Mouse (Mus musculus): ENCODE data around the gene Vps33a. TPM values are rescaled to one million over a fixed set of nuclear protein-coding genes. Genes with fewer than 3 reads are reported as not detected.
"Not testable (repeated sequence)": the region's sequence is repeated elsewhere in the genome, so short reads cannot be mapped to it uniquely, and the experiment has no call there.

Gene Vps33a
- total and polyA plus RNA-seq, 3 experiments: 11.5 to 37.9 (median 28.1) TPM

GRCm38 (mm10) chr5:123523692-123524392 lies 49.0 kb downstream of the Vps33a start, which contains the start of gene Diablo:
TSS of gene Diablo (minus strand) at chr5:123524176.
- peaks cover 29% of the 10 kb centered on the region for H3K4me1 ChIP-seq (ENCODE audit: insufficient read depth, low read depth, low read length)
- ATAC-seq (ENCODE audit: extremely low read depth, insufficient number of reproducible peaks, low FRiP score, poor library complexity, severe bottlenecking): peak; percentile 96
- TF ChIP-seq GATA1 (IDR thresholded peaks at IDR 0.05; ENCODE audit: borderline replicate concordance, low read length) (no peak), CTCF (IDR thresholded peaks at IDR 0.05; ENCODE audit: low read depth, low read length) (no peak), TAL1 (conservative IDR thresholded peaks at IDR 0.05; ENCODE audit: low read depth, low read length) (no peak), POLR2AphosphoS5 (IDR thresholded peaks at IDR 0.05; ENCODE audit: insufficient replicate concordance, low read depth, low read length) (no peak), GATA2 (IDR thresholded peaks at IDR 0.05; ENCODE audit: borderline replicate concordance, low read depth, low read length) (no peak)
- no peaks in the 10 kb centered on the region for H3K27me3 ChIP-seq (ENCODE audit: insufficient read depth, low read length)
- H3K36me3 ChIP-seq (replicated peaks): peaks cover 83% of the 10 kb centered on the region
- peak within 1 kb of the TSS; percentile 88 for H3K4me3 ChIP-seq (ENCODE audit: low read depth, low read length)
- DNase-seq (ENCODE audit: low spot score): peak; percentile 97
- no peaks in the 10 kb centered on the region for H3K9me3 ChIP-seq (replicated peaks)

- no peak for ATAC-seq (ENCODE audit: extremely low read depth, insufficient number of reproducible peaks, low FRiP score, poor library complexity, severe bottlenecking)
- TF ChIP-seq GATA1 (IDR thresholded peaks at IDR 0.05; ENCODE audit: borderline replicate concordance, low read length): no peak
- TF ChIP-seq CTCF (IDR thresholded peaks at IDR 0.05; ENCODE audit: low read depth, low read length): no peak
- no peak for TF ChIP-seq POLR2AphosphoS5 (IDR thresholded peaks at IDR 0.05; ENCODE audit: insufficient replicate concordance, low read depth, low read length)
- no peak for TF ChIP-seq TAL1 (conservative IDR thresholded peaks at IDR 0.05; ENCODE audit: low read depth, low read length)
- TF ChIP-seq GATA2 (IDR thresholded peaks at IDR 0.05; ENCODE audit: borderline replicate concordance, low read depth, low read length): no peak
- no peak for DNase-seq (ENCODE audit: low spot score)
- Histone ChIP-seq H3K27me3 (ENCODE audit: insufficient read depth, low read length) (no peaks in the 10 kb centered on the region), H3K4me1 (ENCODE audit: insufficient read depth, low read depth, low read length) (peaks cover 29% of the 10 kb centered on the region), H3K9me3 (replicated peaks) (no peaks in the 10 kb centered on the region), H3K36me3 (replicated peaks) (peaks cover 83% of the 10 kb centered on the region), H3K4me3 (ENCODE audit: low read depth, low read length) (no peak overlapping the region)
Observed at GRCm38 (mm10) chr5:123522166-123522565, 50.7 kb downstream of the Vps33a start.

GRCm38 (mm10) chr5:123521621-123522020 lies 51.2 kb downstream of the Vps33a start:
- Histone ChIP-seq H3K36me3 (replicated peaks) (peaks cover 83% of the 10 kb centered on the region), H3K4me3 (ENCODE audit: low read depth, low read length) (no peak overlapping the region), H3K9me3 (replicated peaks) (no peaks in the 10 kb centered on the region), H3K27me3 (ENCODE audit: insufficient read depth, low read length) (no peaks in the 10 kb centered on the region), H3K4me1 (ENCODE audit: insufficient read depth, low read depth, low read length) (peaks cover 29% of the 10 kb centered on the region)
- TF ChIP-seq GATA2 (IDR thresholded peaks at IDR 0.05; ENCODE audit: borderline replicate concordance, low read depth, low read length) (no peak), TAL1 (conservative IDR thresholded peaks at IDR 0.05; ENCODE audit: low read depth, low read length) (no peak), POLR2AphosphoS5 (IDR thresholded peaks at IDR 0.05; ENCODE audit: insufficient replicate concordance, low read depth, low read length) (no peak), CTCF (IDR thresholded peaks at IDR 0.05; ENCODE audit: low read depth, low read length) (no peak), GATA1 (IDR thresholded peaks at IDR 0.05; ENCODE audit: borderline replicate concordance, low read length) (no peak)
- DNase-seq (ENCODE audit: low spot score) (no peak), ATAC-seq (ENCODE audit: extremely low read depth, insufficient number of reproducible peaks, low FRiP score, poor library complexity, severe bottlenecking) (no peak)

- Histone ChIP-seq H3K36me3 (replicated peaks) (peaks cover 85% of the 10 kb centered on the region), H3K4me1 (ENCODE audit: insufficient read depth, low read depth, low read length) (peaks cover 29% of the 10 kb centered on the region)
- DNase-seq (ENCODE audit: low spot score): no peak
Observed at GRCm38 (mm10) chr5:123520666-123521065, 52.2 kb downstream of the Vps33a start.

GRCm38 (mm10) chr5:123514871-123515270 lies 58.0 kb downstream of the Vps33a start:
- TF ChIP-seq CTCF (IDR thresholded peaks at IDR 0.05; ENCODE audit: low read depth, low read length) (no peak), GATA2 (IDR thresholded peaks at IDR 0.05; ENCODE audit: borderline replicate concordance, low read depth, low read length) (no peak), POLR2AphosphoS5 (IDR thresholded peaks at IDR 0.05; ENCODE audit: insufficient replicate concordance, low read depth, low read length) (no peak), GATA1 (IDR thresholded peaks at IDR 0.05; ENCODE audit: borderline replicate concordance, low read length) (no peak), TAL1 (conservative IDR thresholded peaks at IDR 0.05; ENCODE audit: low read depth, low read length) (no peak)
- H3K36me3 ChIP-seq (replicated peaks): peaks cover 87% of the 10 kb centered on the region

More at GRCm38 (mm10) chr5:123520666-123521065, 52.2 kb downstream of the Vps33a start:
- no peak for ATAC-seq (ENCODE audit: extremely low read depth, insufficient number of reproducible peaks, low FRiP score, poor library complexity, severe bottlenecking)
- TF ChIP-seq POLR2AphosphoS5 (IDR thresholded peaks at IDR 0.05; ENCODE audit: insufficient replicate concordance, low read depth, low read length) (no peak), TAL1 (conservative IDR thresholded peaks at IDR 0.05; ENCODE audit: low read depth, low read length) (no peak), CTCF (IDR thresholded peaks at IDR 0.05; ENCODE audit: low read depth, low read length) (no peak), GATA1 (IDR thresholded peaks at IDR 0.05; ENCODE audit: borderline replicate concordance, low read length) (no peak), GATA2 (IDR thresholded peaks at IDR 0.05; ENCODE audit: borderline replicate concordance, low read depth, low read length) (no peak)
- Histone ChIP-seq H3K9me3 (replicated peaks) (no peaks in the 10 kb centered on the region), H3K4me3 (ENCODE audit: low read depth, low read length) (no peak overlapping the region), H3K27me3 (ENCODE audit: insufficient read depth, low read length) (no peaks in the 10 kb centered on the region)

GRCm38 (mm10) chr5:123512102-123512501 lies 60.7 kb downstream of the Vps33a start:
- no peak overlapping the region for H3K4me3 ChIP-seq (ENCODE audit: low read depth, low read length)
- H3K36me3 ChIP-seq (replicated peaks): peaks cover 60% of the 10 kb centered on the region
- no peaks in the 10 kb centered on the region for H3K9me3 ChIP-seq (replicated peaks)
- DNase-seq (ENCODE audit: low spot score): no peak
- TF ChIP-seq CTCF (IDR thresholded peaks at IDR 0.05; ENCODE audit: low read depth, low read length): no peak
- TF ChIP-seq GATA1 (IDR thresholded peaks at IDR 0.05; ENCODE audit: borderline replicate concordance, low read length): no peak
- TF ChIP-seq TAL1 (conservative IDR thresholded peaks at IDR 0.05; ENCODE audit: low read depth, low read length): no peak
- TF ChIP-seq GATA2 (IDR thresholded peaks at IDR 0.05; ENCODE audit: borderline replicate concordance, low read depth, low read length): no peak
- no peak for TF ChIP-seq POLR2AphosphoS5 (IDR thresholded peaks at IDR 0.05; ENCODE audit: insufficient replicate concordance, low read depth, low read length)
- H3K4me1 ChIP-seq (ENCODE audit: insufficient read depth, low read depth, low read length): peaks cover 15% of the 10 kb centered on the region
- H3K27me3 ChIP-seq (ENCODE audit: insufficient read depth, low read length): peaks cover 21% of the 10 kb centered on the region
- no peak for ATAC-seq (ENCODE audit: extremely low read depth, insufficient number of reproducible peaks, low FRiP score, poor library complexity, severe bottlenecking)

More at GRCm38 (mm10) chr5:123514871-123515270, 58.0 kb downstream of the Vps33a start:
- Histone ChIP-seq H3K9me3 (replicated peaks) (no peaks in the 10 kb centered on the region), H3K27me3 (ENCODE audit: insufficient read depth, low read length) (no peaks in the 10 kb centered on the region), H3K4me1 (ENCODE audit: insufficient read depth, low read depth, low read length) (peaks cover 8% of the 10 kb centered on the region), H3K4me3 (ENCODE audit: low read depth, low read length) (no peak overlapping the region)
- DNase-seq (ENCODE audit: low spot score) (no peak), ATAC-seq (ENCODE audit: extremely low read depth, insufficient number of reproducible peaks, low FRiP score, poor library complexity, severe bottlenecking) (no peak)

GRCm38 (mm10) chr5:123511426-123511825 lies 61.4 kb downstream of the Vps33a start:
- H3K4me1 ChIP-seq (ENCODE audit: insufficient read depth, low read depth, low read length): peaks cover 15% of the 10 kb centered on the region
- H3K27me3 ChIP-seq (ENCODE audit: insufficient read depth, low read length): peaks cover 22% of the 10 kb centered on the region
- ATAC-seq (ENCODE audit: extremely low read depth, insufficient number of reproducible peaks, low FRiP score, poor library complexity, severe bottlenecking); H3K4me3 ChIP-seq (ENCODE audit: low read depth, low read length); H3K9me3 ChIP-seq (replicated peaks); DNase-seq (ENCODE audit: low spot score): not testable (repeated sequence)
- H3K36me3 ChIP-seq (replicated peaks): peaks cover 53% of the 10 kb centered on the region
